Mouse (Mus musculus): ENCODE data around the gene Hyal6.

DNA sequence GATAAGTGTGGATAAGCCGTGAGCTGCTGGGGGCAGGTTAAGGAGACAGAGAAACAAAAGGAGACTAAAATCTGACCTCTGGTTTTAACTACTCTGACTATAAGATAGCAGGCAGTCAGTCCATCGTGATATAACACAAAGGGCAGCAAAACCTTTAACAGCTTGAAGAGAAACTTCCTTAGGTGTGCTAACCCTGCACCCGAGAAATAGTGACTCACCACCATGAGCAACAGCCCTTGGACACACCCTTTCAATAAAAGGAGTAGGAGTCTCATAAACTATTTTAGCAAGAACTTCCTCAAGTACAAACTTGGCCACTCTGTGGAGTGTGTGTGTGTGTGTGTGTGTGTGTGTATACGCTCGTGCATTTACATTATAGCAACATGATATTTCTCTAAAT, 26.0 kb upstream of the Hyal6 start:
- TF ChIP-seq HCFC1 (IDR thresholded peaks at IDR 0.05; ENCODE audit: borderline replicate concordance, insufficient read depth, low read length) (no peak), ZC3H11A (IDR thresholded peaks at IDR 0.05; ENCODE audit: borderline replicate concordance, low read depth, low read length) (no peak), CHD2 (IDR thresholded peaks at IDR 0.05; ENCODE audit: low read depth, low read length) (no peak)

Data from ES-E14 (cell line).